Mouse (Mus musculus) heart, embryonic 16.5 days (tissue): ENCODE measurements at regions not wholly inside any gene's neighbourhood (a gene's known extent, or its start where the extent isn't known, plus 50 kb on each side); places are given as distances from the start of the nearest gene placed in this dataset.
A peak's percentile ranks its signal among the peaks of the same experiment; 100 is the strongest.

Experiments used
- ATAC-seq: fragments of 200-750 bp; cut with Nextera tagmentation; replicated peaks from 2 replicates; pipeline ENCODE4 v1.8.0; 2017; ENCODE audit warnings: moderate number of reproducible peaks; ENCODE audit not compliant: insufficient read depth, low FRiP score; ENCODE audit errors: extremely low read depth
- H3K27ac ChIP-seq: fragments of 300-500 bp; sonication (generic); 2 replicates; pipeline ENCODE4 v1.5.1; 2014; ENCODE audit warnings: mild to moderate bottlenecking, low read length, control low read depth, moderate library complexity
- H3K27me3 ChIP-seq: fragments of 300-500 bp; sonication (generic); 2 replicates; pipeline ENCODE4 v1.6.1; 2014; ENCODE audit warnings: low read length, mixed read lengths; ENCODE audit not compliant: control insufficient read depth, insufficient read depth
- H3K36me3 ChIP-seq: fragments of 300-500 bp; sonication (generic); 2 replicates; pipeline ENCODE4 v1.6.1; 2014; ENCODE audit not compliant: control insufficient read depth, insufficient read depth
- H3K4me1 ChIP-seq: fragments of 300-500 bp; sonication (generic); 2 replicates; pipeline ENCODE4 v1.6.1; 2014; ENCODE audit warnings: low read length, mixed read lengths; ENCODE audit not compliant: control insufficient read depth, insufficient read depth
- H3K4me2 ChIP-seq: fragments of 300-500 bp; sonication (generic); 2 replicates; pipeline ENCODE4 v1.6.1; 2014; ENCODE audit warnings: low read depth, mild to moderate bottlenecking, control low read depth, low read length
- H3K4me3 ChIP-seq: fragments of 300-500 bp; sonication (generic); 2 replicates; pipeline ENCODE4 v1.5.1; 2014; ENCODE audit warnings: mild to moderate bottlenecking, control low read depth, low read length
- H3K9ac ChIP-seq: fragments of 300-500 bp; sonication (generic); 2 replicates; pipeline ENCODE4 v1.6.1; 2014; ENCODE audit warnings: low read length, control low read depth
- H3K9me3 ChIP-seq: fragments of 300-500 bp; sonication (generic); replicated peaks from 2 replicates; pipeline ENCODE4 v1.6.1; 2016; ENCODE audit warnings: low read length; ENCODE audit not compliant: control insufficient read depth
- WGBS: fragments of 180-500 bp; shearing (Covaris S2); extraction: QIAGEN DNeasy Blood & Tissue Kit; methylation state at CpG from one replicate; pipeline ENCODE4 v1.1.7; 2014; 5-methylcytosine and 5-hydroxymethylcytosine counted together

- Histone ChIP-seq H3K9me3 (no peaks in the 10 kb centered on the region), H3K4me2 (no peak overlapping the region), H3K27ac (no peak overlapping the region), H3K27me3 (peaks cover 10% of the 10 kb centered on the region), H3K9ac (no peak overlapping the region), H3K4me3 (no peak overlapping the region), H3K36me3 (no peaks in the 10 kb centered on the region), H3K4me1 (peaks cover 2% of the 10 kb centered on the region; the same call in 1 of the 2 replicates)
- no peak; the same call in 1 of the 2 replicates for ATAC-seq
- WGBS: 47% methylated on average over 13 of the region's 13 CpGs
These were observed 85.2 kb upstream of the Zbtb40 start for GRCm38 (mm10) chr4:137133789-137134188.

GRCm38 (mm10) chr4:137130619-137131212, 82.1 kb upstream of the Zbtb40 start:
- Histone ChIP-seq H3K9me3 (no peaks in the 10 kb centered on the region), H3K36me3 (no peaks in the 10 kb centered on the region), H3K9ac (no peak overlapping the region), H3K4me3 (no peak overlapping the region), H3K27me3 (peaks cover 13% of the 10 kb centered on the region), H3K4me2 (no peak overlapping the region), H3K27ac (no peak overlapping the region), H3K4me1 (no peaks in the 10 kb centered on the region)
- no peak; the same call in 1 of the 2 replicates for ATAC-seq
- 52% methylated on average over 7 of the region's 7 CpGs for WGBS

GRCm38 (mm10) chr4:137128152-137128551, 79.6 kb upstream of the Zbtb40 start:
- peaks cover 12% of the 10 kb centered on the region for H3K27me3 ChIP-seq
- no peaks in the 10 kb centered on the region for H3K36me3 ChIP-seq
- no peak overlapping the region for H3K4me3 ChIP-seq
- H3K27ac ChIP-seq: no peak overlapping the region
- no peak overlapping the region for H3K9ac ChIP-seq
- no peaks in the 10 kb centered on the region for H3K9me3 ChIP-seq
- 12% methylated on average over 15 of the region's 15 CpGs for WGBS
- H3K4me2 ChIP-seq: no peak overlapping the region
- ATAC-seq: no peak
- no peaks in the 10 kb centered on the region for H3K4me1 ChIP-seq

- Histone ChIP-seq H3K4me3 (no peak overlapping the region), H3K9me3 (no peaks in the 10 kb centered on the region), H3K27ac (no peak overlapping the region), H3K4me2 (no peak overlapping the region), H3K27me3 (0 out of 2 replicates have a peak, but pooled peaks cover 2% of the 10 kb centered on the region), H3K4me1 (no peaks in the 10 kb centered on the region), H3K9ac (no peak overlapping the region), H3K36me3 (no peaks in the 10 kb centered on the region)
- WGBS: 40% methylated on average over 10 of the region's 10 CpGs
- ATAC-seq: no peak
These were observed 73.1 kb upstream of the Zbtb40 start for GRCm38 (mm10) chr4:137121684-137122083.

GRCm38 (mm10) chr4:137120597-137120996, 72.0 kb upstream of the Zbtb40 start:
- Histone ChIP-seq H3K4me3 (no peak overlapping the region), H3K4me2 (no peak overlapping the region), H3K9me3 (no peaks in the 10 kb centered on the region), H3K27me3 (0 out of 2 replicates have a peak, but pooled peaks cover 2% of the 10 kb centered on the region), H3K4me1 (no peaks in the 10 kb centered on the region), H3K9ac (no peak overlapping the region), H3K27ac (no peak overlapping the region), H3K36me3 (no peaks in the 10 kb centered on the region)
- no peak for ATAC-seq
- 56% methylated on average over 7 of the region's 7 CpGs for WGBS

GRCm38 (mm10) chr4:137118332-137118715, 69.7 kb upstream of the Zbtb40 start:
- H3K4me1 ChIP-seq: no peaks in the 10 kb centered on the region
- no peaks in the 10 kb centered on the region for H3K9me3 ChIP-seq
- WGBS: 23% methylated on average over 10 of the region's 10 CpGs
- H3K27me3 ChIP-seq: no peaks in the 10 kb centered on the region
- peak overlapping the region; percentile 59 for H3K4me2 ChIP-seq
- ATAC-seq: 0 out of 2 replicates have a peak, but pooled peaks have one; percentile 18
- no peak overlapping the region for H3K9ac ChIP-seq
- H3K4me3 ChIP-seq: peak overlapping the region; percentile 31
- no peaks in the 10 kb centered on the region for H3K36me3 ChIP-seq
- no peak overlapping the region for H3K27ac ChIP-seq

- Histone ChIP-seq H3K4me3 (peak overlapping the region; percentile 31), H3K27ac (no peak overlapping the region), H3K9ac (no peak overlapping the region), H3K4me2 (peak overlapping the region; percentile 59), H3K27me3 (no peaks in the 10 kb centered on the region), H3K4me1 (no peaks in the 10 kb centered on the region), H3K36me3 (no peaks in the 10 kb centered on the region), H3K9me3 (no peaks in the 10 kb centered on the region)
- WGBS: 3% methylated on average over 26 of the region's 27 CpGs
- ATAC-seq: peak; percentile 72
These were observed 69.1 kb upstream of the Zbtb40 start for GRCm38 (mm10) chr4:137117471-137118331.

GRCm38 (mm10) chr4:137115062-137115461, 66.5 kb upstream of the Zbtb40 start:
- Histone ChIP-seq H3K27ac (no peak overlapping the region), H3K4me2 (no peak overlapping the region), H3K36me3 (no peaks in the 10 kb centered on the region), H3K9me3 (no peaks in the 10 kb centered on the region), H3K9ac (no peak overlapping the region), H3K4me3 (no peak overlapping the region), H3K27me3 (peaks cover 3% of the 10 kb centered on the region; the same call in 1 of the 2 replicates), H3K4me1 (no peaks in the 10 kb centered on the region)
- WGBS: 84% methylated on average over 14 of the region's 14 CpGs
- ATAC-seq: no peak

- WGBS: 64% methylated on average over 10 of the region's 10 CpGs
- no peak for ATAC-seq
These were observed 61.7 kb upstream of the Zbtb40 start for GRCm38 (mm10) chr4:137110276-137110675.

More at GRCm38 (mm10) chr4:137110276-137110675, 61.7 kb upstream of the Zbtb40 start:
- no peaks in the 10 kb centered on the region for H3K9me3 ChIP-seq
- H3K9ac ChIP-seq: no peak overlapping the region
- no peaks in the 10 kb centered on the region for H3K36me3 ChIP-seq
- H3K27me3 ChIP-seq: peaks cover 3% of the 10 kb centered on the region; the same call in 1 of the 2 replicates
- H3K4me3 ChIP-seq: no peak overlapping the region
- no peak overlapping the region for H3K4me2 ChIP-seq
- no peaks in the 10 kb centered on the region for H3K4me1 ChIP-seq
- no peak overlapping the region for H3K27ac ChIP-seq
